Mouse (Mus musculus): ENCODE data around the gene Gm14180. TPM values are rescaled to one million over a fixed set of nuclear protein-coding genes. Genes with fewer than 3 reads are reported as not detected.
"Not testable (repeated sequence)": the region's sequence is repeated elsewhere in the genome, so short reads cannot be mapped to it uniquely, and the experiment has no call there.

Gm14180 gene
- not detected in 2 replicates for polyA plus RNA-seq (2014; fragmentation: Nextera tagmentation; extraction: Ambion mirVana)

DNA sequence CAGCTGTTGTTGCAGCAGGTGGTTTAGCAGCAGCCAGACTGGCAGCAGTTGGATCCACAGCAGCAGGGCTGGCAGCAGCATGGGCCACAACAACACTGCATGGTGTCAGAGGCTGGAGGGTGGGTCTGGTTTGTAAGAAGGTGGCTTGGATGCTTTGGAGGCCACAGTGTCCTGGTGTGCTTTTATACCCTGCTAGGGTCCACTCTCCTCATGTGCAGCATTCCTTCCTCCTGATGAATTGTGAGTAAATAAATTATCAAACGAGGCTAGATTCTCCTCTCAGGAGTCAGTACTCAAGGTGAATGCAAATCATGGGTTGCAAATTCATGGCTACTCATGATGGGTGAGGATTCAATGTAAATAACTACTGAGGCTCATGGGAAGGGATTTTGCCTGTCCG, at the start of gene Gm14180:
Gene Gm14180 (minus strand): TSS at position 101 of the 400 bp plus-strand sequence.
- Histone ChIP-seq H3K4me1 (replicated peaks; ENCODE audit: control insufficient read depth, insufficient read depth, low read length) (no peaks in the 10 kb centered on the region), H3K27me3 (ENCODE audit: control insufficient read depth, insufficient read depth, low read length) (no peaks in the 10 kb centered on the region), H3K27ac (ENCODE audit: low read depth, low read length) (no peak within 1 kb of the TSS), H3K4me3 (ENCODE audit: low read depth, low read length) (no peak within 1 kb of the TSS), H3K9ac (ENCODE audit: low read depth, low read length) (no peak within 1 kb of the TSS), H3K9me3 (ENCODE audit: control insufficient read depth, low read length) (no peaks in the 10 kb centered on the region), H3K4me2 (replicated peaks; ENCODE audit: low read depth, low read length) (no peak within 1 kb of the TSS), H3K36me3 (ENCODE audit: control insufficient read depth, insufficient read depth, low read length) (no peaks in the 10 kb centered on the region)
- 80% methylated on average over 2 of the region's 2 CpGs for WGBS
- ATAC-seq (ENCODE audit: low FRiP score) (no peak), DNase-seq (ENCODE audit: low spot score) (no peak)

DNA sequence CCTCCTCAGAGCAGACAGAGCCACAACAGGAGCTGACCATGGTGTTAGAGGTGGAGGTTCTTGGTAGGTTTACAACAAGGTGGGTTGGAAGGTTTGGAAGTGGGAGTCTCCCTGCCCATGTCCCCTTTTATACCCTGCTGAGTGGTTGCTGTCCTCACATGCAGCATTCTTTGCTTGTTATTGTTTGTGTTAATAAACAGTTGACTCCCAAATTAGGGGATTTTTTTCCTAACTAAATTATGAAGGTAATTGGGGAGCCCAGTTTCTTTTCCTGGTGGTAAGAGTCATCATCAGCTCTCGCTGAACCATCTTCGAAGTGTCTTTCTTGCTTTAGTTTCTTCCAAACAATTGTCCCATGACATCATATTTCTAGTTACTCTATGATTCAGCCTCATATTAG, 46.5 kb upstream of the Gm14180 start, which contains the start of gene Krtap4-8:
Gene Krtap4-8 (minus strand): TSS at position 101 of the 400 bp plus-strand sequence.
- no peaks in the 10 kb centered on the region for H3K4me1 ChIP-seq (replicated peaks; ENCODE audit: control insufficient read depth, insufficient read depth, low read length)
- no peaks in the 10 kb centered on the region for H3K36me3 ChIP-seq (ENCODE audit: control insufficient read depth, insufficient read depth, low read length)
- H3K27ac ChIP-seq (ENCODE audit: low read depth, low read length), result no peak within 1 kb of the TSS
- H3K4me3 ChIP-seq (ENCODE audit: low read depth, low read length), result no peak within 1 kb of the TSS
- WGBS, result 98% methylated on average over 2 of the region's 2 CpGs
- DNase-seq (ENCODE audit: low spot score) (no peak), ATAC-seq (ENCODE audit: low FRiP score) (no peak)
- no peak within 1 kb of the TSS for H3K9ac ChIP-seq (ENCODE audit: low read depth, low read length)
- no peak within 1 kb of the TSS for H3K4me2 ChIP-seq (replicated peaks; ENCODE audit: low read depth, low read length)
- H3K9me3 ChIP-seq (ENCODE audit: control insufficient read depth, low read length), result no peaks in the 10 kb centered on the region
- H3K27me3 ChIP-seq (ENCODE audit: control insufficient read depth, insufficient read depth, low read length), result no peaks in the 10 kb centered on the region

DNA sequence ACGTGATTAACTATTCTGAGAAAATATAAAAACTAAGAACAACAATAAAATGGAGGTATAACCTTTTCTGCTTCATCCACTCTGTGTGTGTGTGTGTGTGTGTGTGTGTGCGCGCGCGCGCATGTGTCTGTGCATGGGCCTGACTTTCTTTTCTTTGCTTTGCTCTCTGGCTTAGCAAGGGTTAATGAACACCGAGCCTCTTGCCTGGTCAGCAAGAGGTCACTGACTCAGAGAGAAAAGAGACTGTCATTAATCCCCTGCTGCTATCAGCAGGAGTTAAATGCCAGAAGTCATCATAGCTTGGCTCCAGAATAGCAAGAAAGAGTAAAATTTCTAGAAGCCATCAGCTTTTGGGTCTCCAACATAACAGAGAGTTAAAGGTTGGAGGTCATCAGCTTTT, 44.3 kb upstream of the Gm14180 start:
- H3K4me1 ChIP-seq (replicated peaks; ENCODE audit: control insufficient read depth, insufficient read depth, low read length), result no peaks in the 10 kb centered on the region
- no peaks in the 10 kb centered on the region for H3K36me3 ChIP-seq (ENCODE audit: control insufficient read depth, insufficient read depth, low read length)
- H3K27ac ChIP-seq (ENCODE audit: low read depth, low read length), result no peak overlapping the region
- peak; percentile 6 for DNase-seq (ENCODE audit: low spot score)
- no peaks in the 10 kb centered on the region for H3K9me3 ChIP-seq (ENCODE audit: control insufficient read depth, low read length)
- no peak overlapping the region for H3K4me2 ChIP-seq (replicated peaks; ENCODE audit: low read depth, low read length)
- H3K4me3 ChIP-seq (ENCODE audit: low read depth, low read length), result no peak overlapping the region
- H3K27me3 ChIP-seq (ENCODE audit: control insufficient read depth, insufficient read depth, low read length), result no peaks in the 10 kb centered on the region
- WGBS, result 46% methylated on average over 7 of the region's 7 CpGs
- H3K9ac ChIP-seq (ENCODE audit: low read depth, low read length), result no peak overlapping the region
- ATAC-seq (ENCODE audit: low FRiP score), result no peak

DNA sequence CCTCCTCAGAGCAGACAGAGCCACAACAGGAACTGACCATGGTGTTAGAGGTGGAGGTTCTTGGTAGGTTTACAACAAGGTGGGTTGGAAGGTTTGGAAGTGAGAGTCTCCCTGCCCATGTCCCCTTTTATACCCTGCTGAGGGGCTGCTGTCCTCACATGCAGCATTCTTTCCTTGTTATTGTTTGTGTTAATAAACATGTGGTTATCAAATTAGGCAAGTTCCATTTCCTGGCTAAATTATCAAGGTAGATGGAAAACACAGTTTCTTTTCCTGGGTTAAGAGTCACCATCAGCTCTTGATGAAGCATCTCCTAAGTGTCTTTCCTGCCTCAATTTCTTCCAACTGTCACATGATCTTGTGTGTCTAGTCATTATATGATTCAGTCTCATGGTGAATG, 38.7 kb upstream of the Gm14180 start, which contains the start of gene Gm11595:
Gene Gm11595 (minus strand): TSS at position 101 of the 400 bp plus-strand sequence.
- H3K27ac ChIP-seq (ENCODE audit: low read depth, low read length); H3K4me3 ChIP-seq (ENCODE audit: low read depth, low read length); H3K4me1 ChIP-seq (replicated peaks; ENCODE audit: control insufficient read depth, insufficient read depth, low read length); ATAC-seq (ENCODE audit: low FRiP score); H3K4me2 ChIP-seq (replicated peaks; ENCODE audit: low read depth, low read length); H3K9ac ChIP-seq (ENCODE audit: low read depth, low read length); H3K36me3 ChIP-seq (ENCODE audit: control insufficient read depth, insufficient read depth, low read length); H3K9me3 ChIP-seq (ENCODE audit: control insufficient read depth, low read length); H3K27me3 ChIP-seq (ENCODE audit: control insufficient read depth, insufficient read depth, low read length); DNase-seq (ENCODE audit: low spot score): not testable (repeated sequence)

DNA sequence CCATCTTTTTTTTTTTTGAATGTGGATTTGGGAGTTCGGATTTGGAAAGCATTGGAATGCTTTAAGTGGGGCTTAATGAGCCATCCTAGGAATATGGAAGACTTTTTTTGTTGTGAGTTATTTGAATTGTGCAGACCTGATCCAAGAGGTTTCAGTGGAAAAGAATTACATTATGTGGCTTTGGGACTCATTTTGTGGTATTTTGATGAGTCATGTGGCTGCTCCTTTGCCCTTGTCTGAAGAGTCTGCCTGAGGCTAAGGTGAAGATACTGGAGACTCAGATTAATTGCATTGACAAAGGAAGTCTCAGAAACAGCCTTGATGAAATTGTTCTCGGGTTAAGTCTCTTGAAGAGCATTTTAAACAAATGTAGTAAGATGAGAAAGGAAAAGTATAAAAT, 34.3 kb upstream of the Gm14180 start:
- H3K9ac ChIP-seq (ENCODE audit: low read depth, low read length), result no peak overlapping the region
- H3K9me3 ChIP-seq (ENCODE audit: control insufficient read depth, low read length), result no peaks in the 10 kb centered on the region
- H3K4me1 ChIP-seq (replicated peaks; ENCODE audit: control insufficient read depth, insufficient read depth, low read length), result no peaks in the 10 kb centered on the region
- ATAC-seq (ENCODE audit: low FRiP score) (no peak), DNase-seq (ENCODE audit: low spot score) (no peak)
- H3K27me3 ChIP-seq (ENCODE audit: control insufficient read depth, insufficient read depth, low read length), result no peaks in the 10 kb centered on the region
- WGBS, result 77% methylated on average over 2 of the region's 2 CpGs
- H3K27ac ChIP-seq (ENCODE audit: low read depth, low read length), result no peak overlapping the region
- H3K4me3 ChIP-seq (ENCODE audit: low read depth, low read length), result no peak overlapping the region
- no peaks in the 10 kb centered on the region for H3K36me3 ChIP-seq (ENCODE audit: control insufficient read depth, insufficient read depth, low read length)
- no peak overlapping the region for H3K4me2 ChIP-seq (replicated peaks; ENCODE audit: low read depth, low read length)

DNA sequence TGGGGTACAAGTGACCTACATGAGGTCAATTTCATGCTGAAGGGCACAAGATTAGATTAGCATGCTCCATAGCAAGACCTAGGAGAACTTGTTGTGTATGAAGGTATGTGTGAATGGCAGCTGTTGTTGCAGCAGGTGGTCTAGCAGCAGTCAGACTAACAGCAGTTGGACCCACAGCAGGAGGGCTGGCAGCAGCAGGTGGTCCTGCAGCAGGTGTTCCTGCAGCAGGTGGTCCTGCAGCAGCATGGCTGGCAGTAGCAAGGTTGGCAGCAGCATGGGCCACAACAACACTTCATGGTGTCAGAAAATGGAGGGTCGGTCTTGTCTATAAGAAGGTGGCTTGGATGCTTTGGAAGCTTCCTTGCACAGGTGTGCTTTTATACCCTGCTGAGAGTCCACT, 24.8 kb upstream of the Gm14180 start:
- H3K4me2 ChIP-seq (replicated peaks; ENCODE audit: low read depth, low read length), result no peak overlapping the region
- H3K27ac ChIP-seq (ENCODE audit: low read depth, low read length), result no peak overlapping the region
- WGBS, result 85% methylated on average over 1 of the region's 1 CpGs
- no peaks in the 10 kb centered on the region for H3K36me3 ChIP-seq (ENCODE audit: control insufficient read depth, insufficient read depth, low read length)
- no peaks in the 10 kb centered on the region for H3K9me3 ChIP-seq (ENCODE audit: control insufficient read depth, low read length)
- no peaks in the 10 kb centered on the region for H3K4me1 ChIP-seq (replicated peaks; ENCODE audit: control insufficient read depth, insufficient read depth, low read length)
- H3K9ac ChIP-seq (ENCODE audit: low read depth, low read length), result no peak overlapping the region
- no peak overlapping the region for H3K4me3 ChIP-seq (ENCODE audit: low read depth, low read length)
- DNase-seq (ENCODE audit: low spot score) (no peak), ATAC-seq (ENCODE audit: low FRiP score) (no peak)
- no peaks in the 10 kb centered on the region for H3K27me3 ChIP-seq (ENCODE audit: control insufficient read depth, insufficient read depth, low read length)

DNA sequence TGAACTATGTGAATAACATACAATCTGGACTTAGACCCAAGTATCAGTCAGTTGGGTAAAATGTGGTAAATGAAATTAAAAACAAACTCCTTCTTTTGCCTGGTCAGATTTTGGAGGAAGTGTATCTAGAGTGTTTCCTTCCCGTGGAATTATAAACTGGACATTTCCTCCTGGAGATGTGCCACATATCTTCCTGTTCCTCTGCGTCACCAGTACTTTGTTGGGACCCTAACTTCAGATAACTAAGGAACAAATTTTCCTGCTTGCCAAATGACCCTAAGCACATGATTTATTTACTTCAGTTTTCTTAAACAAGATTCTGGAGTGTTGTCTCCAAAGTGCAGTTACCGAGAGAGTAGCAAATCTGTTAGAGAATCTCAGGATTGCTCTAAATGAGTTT, 9.9 kb upstream of the Gm14180 start:
- no peak overlapping the region for H3K4me3 ChIP-seq (ENCODE audit: low read depth, low read length)
- no peaks in the 10 kb centered on the region for H3K27me3 ChIP-seq (ENCODE audit: control insufficient read depth, insufficient read depth, low read length)
- H3K36me3 ChIP-seq (ENCODE audit: control insufficient read depth, insufficient read depth, low read length), result no peaks in the 10 kb centered on the region

DNA sequence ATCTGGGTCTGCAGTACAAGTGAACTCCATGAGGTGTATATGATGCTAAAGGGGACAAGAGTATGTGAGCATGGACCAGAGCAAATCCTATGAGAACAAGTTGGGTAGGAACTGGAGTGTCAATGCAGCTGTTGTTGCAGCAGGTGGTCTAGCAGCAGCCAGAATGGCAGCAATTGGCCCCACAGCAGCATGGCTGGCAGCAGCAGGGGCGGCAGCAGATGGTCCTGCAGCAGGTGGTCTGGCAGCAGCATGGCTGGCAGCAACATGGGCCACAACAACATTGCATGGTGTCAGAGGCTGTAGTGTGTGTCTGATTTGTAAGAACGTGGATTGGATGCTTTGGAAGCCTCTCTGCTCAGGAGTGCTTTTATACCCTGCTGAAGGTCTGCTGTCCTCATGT, 10.0 kb downstream of the Gm14180 start:
- no peak overlapping the region for H3K27ac ChIP-seq (ENCODE audit: low read depth, low read length)
- 72% methylated on average over 2 of the region's 2 CpGs for WGBS
- H3K4me2 ChIP-seq (replicated peaks; ENCODE audit: low read depth, low read length), result no peak overlapping the region
- no peak overlapping the region for H3K4me3 ChIP-seq (ENCODE audit: low read depth, low read length)
- no peaks in the 10 kb centered on the region for H3K9me3 ChIP-seq (ENCODE audit: control insufficient read depth, low read length)
- DNase-seq (ENCODE audit: low spot score) (no peak), ATAC-seq (ENCODE audit: low FRiP score) (no peak)
- H3K9ac ChIP-seq (ENCODE audit: low read depth, low read length), result no peak overlapping the region
- no peaks in the 10 kb centered on the region for H3K36me3 ChIP-seq (ENCODE audit: control insufficient read depth, insufficient read depth, low read length)
- H3K27me3 ChIP-seq (ENCODE audit: control insufficient read depth, insufficient read depth, low read length), result no peaks in the 10 kb centered on the region
- H3K4me1 ChIP-seq (replicated peaks; ENCODE audit: control insufficient read depth, insufficient read depth, low read length), result no peaks in the 10 kb centered on the region

More for the DNA sequence above, 9.9 kb upstream of the Gm14180 start:
- 96% methylated on average over 3 of the region's 3 CpGs for WGBS
- no peaks in the 10 kb centered on the region for H3K9me3 ChIP-seq (ENCODE audit: control insufficient read depth, low read length)
- no peak overlapping the region for H3K9ac ChIP-seq (ENCODE audit: low read depth, low read length)
- ATAC-seq (ENCODE audit: low FRiP score) (no peak), DNase-seq (ENCODE audit: low spot score) (no peak)
- H3K27ac ChIP-seq (ENCODE audit: low read depth, low read length), result no peak overlapping the region
- H3K4me2 ChIP-seq (replicated peaks; ENCODE audit: low read depth, low read length), result no peak overlapping the region
- H3K4me1 ChIP-seq (replicated peaks; ENCODE audit: control insufficient read depth, insufficient read depth, low read length), result no peaks in the 10 kb centered on the region

DNA sequence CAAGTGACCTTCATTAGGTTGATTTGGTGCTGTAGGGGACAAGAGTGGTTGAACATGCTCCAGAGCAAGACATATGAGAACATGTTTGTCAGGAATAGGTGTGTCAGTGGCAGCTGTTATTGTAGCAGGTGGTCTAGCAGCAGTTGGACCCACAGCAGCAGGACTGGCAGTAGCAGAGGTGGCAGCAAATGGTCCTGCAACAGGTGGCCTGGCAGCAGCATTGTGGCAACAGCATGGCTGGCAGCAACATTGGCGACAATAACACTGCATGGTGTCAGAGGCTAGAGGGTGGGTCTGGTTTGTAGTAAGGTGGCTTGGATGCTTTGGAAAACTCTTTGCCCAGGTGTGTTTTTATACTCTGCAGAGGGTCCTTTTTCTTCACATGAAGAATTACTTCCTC, 15.3 kb downstream of the Gm14180 start:
- no peak overlapping the region for H3K4me2 ChIP-seq (replicated peaks; ENCODE audit: low read depth, low read length)
- 74% methylated on average over 1 of the region's 1 CpGs for WGBS
- H3K27me3 ChIP-seq (ENCODE audit: control insufficient read depth, insufficient read depth, low read length), result no peaks in the 10 kb centered on the region
- H3K36me3 ChIP-seq (ENCODE audit: control insufficient read depth, insufficient read depth, low read length), result no peaks in the 10 kb centered on the region
- H3K9ac ChIP-seq (ENCODE audit: low read depth, low read length), result no peak overlapping the region
- H3K27ac ChIP-seq (ENCODE audit: low read depth, low read length), result no peak overlapping the region
- no peak for ATAC-seq (ENCODE audit: low FRiP score)
- H3K4me1 ChIP-seq (replicated peaks; ENCODE audit: control insufficient read depth, insufficient read depth, low read length), result no peaks in the 10 kb centered on the region
- H3K4me3 ChIP-seq (ENCODE audit: low read depth, low read length), result no peak overlapping the region
- no peaks in the 10 kb centered on the region for H3K9me3 ChIP-seq (ENCODE audit: control insufficient read depth, low read length)
- no peak for DNase-seq (ENCODE audit: low spot score)
